Mouse (Mus musculus) lung, postnatal 36 days (tissue): ENCODE measurements around the gene Akap2.

Experiments
- DNase-seq: peaks from one replicate; pipeline ENCODE4 v3.0.0; 2022; ENCODE audit warnings: mixed read lengths

The Akap2 gene

GRCm38 (mm10) chr4:57762424-57762823 lies 45.0 kb downstream of the Akap2 start:
- no peak for DNase-seq

- DNase-seq, result peak; percentile 47
Observed at GRCm38 (mm10) chr4:57764392-57764791, 46.9 kb downstream of the Akap2 start.

GRCm38 (mm10) chr4:57764926-57765325 lies 47.5 kb downstream of the Akap2 start:
- peak; percentile 7 for DNase-seq

- DNase-seq, result no peak
Observed at GRCm38 (mm10) chr4:57765806-57766205, 48.3 kb downstream of the Akap2 start.

GRCm38 (mm10) chr4:57769007-57769406 lies 51.5 kb downstream of the Akap2 start:
- no peak for DNase-seq

- no peak for DNase-seq
Observed at GRCm38 (mm10) chr4:57770185-57770823, 52.8 kb downstream of the Akap2 start.

- no peak for DNase-seq
Observed at GRCm38 (mm10) chr4:57771558-57772219, 54.2 kb downstream of the Akap2 start.

GRCm38 (mm10) chr4:57772851-57773510 lies 55.5 kb downstream of the Akap2 start:
- peak; percentile 38 for DNase-seq

GRCm38 (mm10) chr4:57774517-57774916 lies 57.1 kb downstream of the Akap2 start:
- DNase-seq, result no peak

- DNase-seq, result no peak
Observed at GRCm38 (mm10) chr4:57775582-57775981, 58.1 kb downstream of the Akap2 start.

GRCm38 (mm10) chr4:57780403-57780802 lies 62.9 kb downstream of the Akap2 start:
- no peak for DNase-seq

GRCm38 (mm10) chr4:57780833-57781641 lies 63.6 kb downstream of the Akap2 start:
- no peak for DNase-seq

GRCm38 (mm10) chr4:57781994-57782393 lies 64.5 kb downstream of the Akap2 start:
- peak; percentile 84 for DNase-seq

GRCm38 (mm10) chr4:57782549-57783390 lies 65.3 kb downstream of the Akap2 start:
- DNase-seq, result peak; percentile 35

- DNase-seq, result peak; percentile 58
Observed at GRCm38 (mm10) chr4:57783391-57783770, 65.9 kb downstream of the Akap2 start.

- peak; percentile 77 for DNase-seq
Observed at GRCm38 (mm10) chr4:57783853-57784600, 66.6 kb downstream of the Akap2 start.

- DNase-seq, result peak; percentile 43
Observed at GRCm38 (mm10) chr4:57788709-57789108, 71.3 kb downstream of the Akap2 start.

- DNase-seq, result no peak
Observed at GRCm38 (mm10) chr4:57789118-57789517, 71.7 kb downstream of the Akap2 start.

GRCm38 (mm10) chr4:57793989-57794388 lies 76.5 kb downstream of the Akap2 start:
- DNase-seq, result no peak

- DNase-seq, result no peak
Observed at GRCm38 (mm10) chr4:57794547-57794946, 77.1 kb downstream of the Akap2 start.

- DNase-seq, result no peak
Observed at GRCm38 (mm10) chr4:57797548-57798285, 80.3 kb downstream of the Akap2 start.
